Mouse (Mus musculus): Measurements from ENCODE around the gene Tamm41. TPM values are rescaled to one million over a fixed set of nuclear protein-coding genes. Genes with fewer than 3 reads are reported as not detected.

The Tamm41 gene
- polyA plus RNA-seq, 1 experiment from 2014 or later: 70.3 TPM

DNA sequence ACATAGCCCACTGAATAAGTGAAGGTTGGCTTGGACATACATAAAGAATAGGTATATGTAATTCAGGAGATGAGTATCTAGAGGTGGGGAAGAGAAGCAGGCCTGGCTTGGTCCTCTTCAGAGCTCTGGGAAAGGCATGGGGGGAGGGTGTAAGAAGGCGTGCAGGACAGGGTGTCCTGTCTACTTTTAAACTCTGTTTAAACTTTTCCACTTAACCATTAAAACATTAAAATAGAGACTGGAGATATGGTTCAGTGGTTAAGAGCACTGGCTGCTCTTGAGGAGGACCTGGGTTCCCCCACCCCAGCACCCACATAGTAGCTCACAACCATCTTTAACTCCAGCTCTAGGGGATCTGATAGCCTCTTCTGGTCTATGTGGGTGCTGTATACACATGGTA is 64.7 kb downstream of the Tamm41 start:
- Histone ChIP-seq H3K27ac (ENCODE audit: low read depth, low read length) (no peak overlapping the region), H3K9me3 (ENCODE audit: control insufficient read depth, low read length) (peaks cover 2% of the 10 kb centered on the region; the same call in 1 of the 2 replicates), H3K4me3 (ENCODE audit: low read depth, low read length) (no peak overlapping the region), H3K36me3 (ENCODE audit: control insufficient read depth, insufficient read depth, low read length) (no peaks in the 10 kb centered on the region), H3K27me3 (replicated peaks; ENCODE audit: control insufficient read depth, insufficient read depth, low read length) (peaks cover 32% of the 10 kb centered on the region), H3K4me2 (no peak overlapping the region), H3K9ac (ENCODE audit: low read depth, low read length) (no peak overlapping the region), H3K4me1 (replicated peaks; ENCODE audit: control insufficient read depth, insufficient read depth, low read length) (peaks cover 10% of the 10 kb centered on the region)
- DNase-seq (ENCODE audit: low spot score): no peak
- 69% methylated on average over 1 of the region's 1 CpGs for WGBS
- no peak for ATAC-seq (replicated peaks; ENCODE audit: low FRiP score)

DNA sequence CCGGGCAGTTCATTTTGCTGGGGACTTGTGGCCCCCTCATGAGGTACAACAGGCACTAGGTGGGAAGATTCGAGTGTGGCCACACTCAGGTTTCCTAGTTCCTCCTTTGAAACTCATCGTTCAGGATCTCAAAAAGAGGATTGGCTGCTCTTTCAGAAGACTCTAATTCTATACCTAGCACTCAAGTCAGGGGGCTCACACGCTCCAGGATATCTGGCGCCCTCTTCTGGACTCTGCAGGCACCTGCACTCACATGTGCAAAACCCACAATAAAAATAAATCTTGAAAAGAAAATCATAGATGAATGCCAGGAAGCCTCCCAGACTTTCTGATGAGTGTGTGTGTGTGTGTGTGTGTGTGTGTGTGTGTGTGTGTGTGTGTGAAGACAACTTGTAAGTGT is 66.8 kb downstream of the Tamm41 start:
- Histone ChIP-seq H3K4me3 (ENCODE audit: low read depth, low read length) (no peak overlapping the region), H3K4me1 (replicated peaks; ENCODE audit: control insufficient read depth, insufficient read depth, low read length) (peaks cover 10% of the 10 kb centered on the region), H3K4me2 (no peak overlapping the region), H3K9ac (ENCODE audit: low read depth, low read length) (no peak overlapping the region), H3K36me3 (ENCODE audit: control insufficient read depth, insufficient read depth, low read length) (no peaks in the 10 kb centered on the region), H3K27ac (ENCODE audit: low read depth, low read length) (no peak overlapping the region), H3K27me3 (replicated peaks; ENCODE audit: control insufficient read depth, insufficient read depth, low read length) (peaks cover 44% of the 10 kb centered on the region), H3K9me3 (ENCODE audit: control insufficient read depth, low read length) (peaks cover 2% of the 10 kb centered on the region; the same call in 1 of the 2 replicates)
- WGBS: 54% methylated on average over 5 of the region's 5 CpGs
- ATAC-seq (replicated peaks; ENCODE audit: low FRiP score) (no peak), DNase-seq (ENCODE audit: low spot score) (no peak)

GRCm38 (mm10) chr6:114970386-114970785 is 67.3 kb downstream of the Tamm41 start:
- Histone ChIP-seq H3K9me3 (ENCODE audit: control insufficient read depth, low read length) (peaks cover 2% of the 10 kb centered on the region; the same call in 1 of the 2 replicates), H3K4me1 (replicated peaks; ENCODE audit: control insufficient read depth, insufficient read depth, low read length) (peaks cover 10% of the 10 kb centered on the region), H3K4me3 (ENCODE audit: low read depth, low read length) (no peak overlapping the region), H3K36me3 (ENCODE audit: control insufficient read depth, insufficient read depth, low read length) (no peaks in the 10 kb centered on the region), H3K9ac (ENCODE audit: low read depth, low read length) (no peak overlapping the region), H3K27me3 (replicated peaks; ENCODE audit: control insufficient read depth, insufficient read depth, low read length) (peaks cover 44% of the 10 kb centered on the region), H3K4me2 (no peak overlapping the region), H3K27ac (ENCODE audit: low read depth, low read length) (no peak overlapping the region)
- WGBS: 25% methylated on average over 6 of the region's 6 CpGs
- no peak for ATAC-seq (replicated peaks; ENCODE audit: low FRiP score)
- no peak for DNase-seq (ENCODE audit: low spot score)

DNA sequence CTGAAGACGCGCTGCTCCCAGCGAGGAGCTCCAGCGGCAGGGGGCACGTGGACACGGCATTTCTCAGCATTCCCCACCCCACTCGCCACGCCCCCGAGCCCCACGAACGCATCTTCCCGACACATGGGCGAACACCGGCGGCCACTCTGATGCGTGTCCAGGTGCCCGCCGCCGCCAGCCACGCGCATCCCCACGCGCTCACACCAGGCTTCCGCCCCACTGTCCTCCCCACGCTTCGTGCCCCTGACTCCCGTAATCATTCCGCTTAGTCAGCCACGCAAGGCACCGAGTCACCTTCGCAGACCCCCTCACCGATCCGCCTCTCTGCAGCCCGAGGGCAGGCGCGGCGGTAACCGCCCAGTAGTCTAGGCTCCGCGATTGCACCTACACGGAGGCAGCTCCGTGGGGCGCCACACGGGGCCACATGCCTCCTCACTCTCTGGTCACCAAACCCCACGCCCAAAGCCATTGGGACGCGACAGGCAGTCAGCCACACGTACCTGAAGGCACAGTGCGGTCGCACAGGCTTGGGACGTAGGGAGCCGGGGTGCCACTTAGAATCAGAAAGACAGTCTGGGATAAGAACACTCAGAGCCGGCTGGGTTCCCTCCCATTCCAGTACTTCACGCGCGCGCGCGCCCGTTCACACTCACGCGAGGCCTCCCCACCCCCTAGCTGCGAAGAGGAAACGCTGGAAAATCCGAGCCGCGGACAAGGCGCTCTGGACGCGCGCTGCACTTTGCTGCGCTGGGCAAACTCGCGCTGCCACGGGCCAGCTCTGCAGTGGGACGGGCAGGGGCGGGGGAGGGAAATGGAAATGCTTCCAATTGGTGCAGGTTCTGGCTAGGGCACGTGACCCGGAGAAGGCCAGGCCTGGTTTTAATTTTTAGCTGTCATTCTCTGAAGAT is 68.2 kb downstream of the Tamm41 start, which contains the start of gene Vgll4:
Gene Vgll4, minus strand, starts transcription at position 782 of the 908 bp plus-strand sequence.
- Histone ChIP-seq H3K9ac (ENCODE audit: low read depth, low read length) (no peak within 1 kb of the TSS), H3K4me1 (replicated peaks; ENCODE audit: control insufficient read depth, insufficient read depth, low read length) (peaks cover 10% of the 10 kb centered on the region), H3K27ac (ENCODE audit: low read depth, low read length) (no peak within 1 kb of the TSS), H3K9me3 (ENCODE audit: control insufficient read depth, low read length) (peaks cover 2% of the 10 kb centered on the region; the same call in 1 of the 2 replicates), H3K4me3 (ENCODE audit: low read depth, low read length) (peak within 1 kb of the TSS; percentile 65), H3K4me2 (peak within 1 kb of the TSS; percentile 100), H3K36me3 (ENCODE audit: control insufficient read depth, insufficient read depth, low read length) (no peaks in the 10 kb centered on the region), H3K27me3 (replicated peaks; ENCODE audit: control insufficient read depth, insufficient read depth, low read length) (peaks cover 48% of the 10 kb centered on the region)
- WGBS: 1% methylated on average over 79 of the region's 79 CpGs
- peak; percentile 61 for DNase-seq (ENCODE audit: low spot score)
- ATAC-seq (replicated peaks; ENCODE audit: low FRiP score): peak; percentile 59

DNA sequence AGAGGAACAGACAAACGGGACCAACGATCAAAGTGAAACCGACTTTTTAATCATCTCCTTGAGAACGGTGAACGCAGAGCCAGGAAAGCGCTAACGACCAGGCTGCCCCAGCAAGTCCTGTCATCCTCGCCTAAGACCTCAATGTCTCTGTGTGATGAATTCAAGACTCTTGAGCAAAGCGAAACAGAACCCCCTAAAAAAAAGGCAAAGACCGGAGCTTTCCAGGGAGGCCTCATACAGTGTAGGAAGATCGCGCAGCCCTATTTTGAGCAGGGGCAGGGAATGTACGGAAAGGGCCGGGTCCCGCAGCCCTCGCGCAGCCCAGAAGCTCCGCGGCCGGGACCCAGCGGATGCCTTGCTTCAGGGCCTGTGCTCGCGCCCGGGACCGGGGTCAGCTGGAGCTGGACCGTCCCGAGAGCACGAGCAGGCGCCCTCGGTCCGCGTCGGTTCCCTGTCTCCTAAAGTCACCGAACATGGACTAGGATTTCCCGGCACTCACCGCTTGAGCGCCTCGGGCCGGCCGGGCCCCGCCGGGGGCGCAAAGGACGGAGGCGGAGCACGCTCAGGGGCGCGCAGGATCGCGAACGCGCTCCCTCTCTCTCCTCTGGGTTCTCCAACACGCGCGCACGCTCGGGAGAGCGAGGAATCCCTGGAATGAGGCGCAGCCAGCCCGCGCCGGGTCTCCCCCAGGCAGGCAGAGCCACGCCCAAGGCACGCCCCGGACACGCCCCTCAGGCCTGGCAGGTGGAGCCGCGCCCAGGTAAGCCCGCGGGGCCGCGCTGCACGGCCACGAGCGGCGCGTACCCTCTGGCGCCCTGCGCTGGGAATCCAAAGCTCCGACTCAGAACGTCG is 69.1 kb downstream of the Tamm41 start:
- Histone ChIP-seq H3K4me2 (peak overlapping the region; percentile 100), H3K4me1 (replicated peaks; ENCODE audit: control insufficient read depth, insufficient read depth, low read length) (peaks cover 10% of the 10 kb centered on the region), H3K36me3 (ENCODE audit: control insufficient read depth, insufficient read depth, low read length) (no peaks in the 10 kb centered on the region), H3K9me3 (ENCODE audit: control insufficient read depth, low read length) (peaks cover 2% of the 10 kb centered on the region; the same call in 1 of the 2 replicates), H3K4me3 (ENCODE audit: low read depth, low read length) (peak overlapping the region; percentile 65), H3K27me3 (replicated peaks; ENCODE audit: control insufficient read depth, insufficient read depth, low read length) (peaks cover 48% of the 10 kb centered on the region), H3K9ac (ENCODE audit: low read depth, low read length) (0 out of 2 replicates have a peak overlapping the region, but pooled peaks have one; percentile 41), H3K27ac (ENCODE audit: low read depth, low read length) (no peak overlapping the region)
- WGBS: under 1% methylated on average over 82 of the region's 82 CpGs
- peak; percentile 57 for ATAC-seq (replicated peaks; ENCODE audit: low FRiP score)
- peak; percentile 59 for DNase-seq (ENCODE audit: low spot score)

GRCm38 (mm10) chr6:114967623-114968022 is 70.1 kb downstream of the Tamm41 start:
- H3K9me3 ChIP-seq (ENCODE audit: control insufficient read depth, low read length): peaks cover 2% of the 10 kb centered on the region; the same call in 1 of the 2 replicates
- no peak overlapping the region for H3K27ac ChIP-seq (ENCODE audit: low read depth, low read length)
- H3K27me3 ChIP-seq (replicated peaks; ENCODE audit: control insufficient read depth, insufficient read depth, low read length): peaks cover 48% of the 10 kb centered on the region
- no peak overlapping the region for H3K9ac ChIP-seq (ENCODE audit: low read depth, low read length)
- WGBS: 51% methylated on average over 12 of the region's 12 CpGs
- ATAC-seq (replicated peaks; ENCODE audit: low FRiP score) (no peak), DNase-seq (ENCODE audit: low spot score) (no peak)
- no peaks in the 10 kb centered on the region for H3K36me3 ChIP-seq (ENCODE audit: control insufficient read depth, insufficient read depth, low read length)
- H3K4me1 ChIP-seq (replicated peaks; ENCODE audit: control insufficient read depth, insufficient read depth, low read length): peaks cover 10% of the 10 kb centered on the region
- H3K4me3 ChIP-seq (ENCODE audit: low read depth, low read length): peak overlapping the region; percentile 65; the same call in 1 of the 2 replicates
- no peak overlapping the region; the same call in 1 of the 2 replicates for H3K4me2 ChIP-seq

- Histone ChIP-seq H3K9ac (ENCODE audit: low read depth, low read length) (no peak overlapping the region), H3K9me3 (ENCODE audit: control insufficient read depth, low read length) (peaks cover 2% of the 10 kb centered on the region; the same call in 1 of the 2 replicates), H3K27ac (ENCODE audit: low read depth, low read length) (no peak overlapping the region), H3K4me3 (ENCODE audit: low read depth, low read length) (no peak overlapping the region), H3K4me1 (replicated peaks; ENCODE audit: control insufficient read depth, insufficient read depth, low read length) (peaks cover 10% of the 10 kb centered on the region), H3K27me3 (replicated peaks; ENCODE audit: control insufficient read depth, insufficient read depth, low read length) (peaks cover 45% of the 10 kb centered on the region), H3K4me2 (no peak overlapping the region), H3K36me3 (ENCODE audit: control insufficient read depth, insufficient read depth, low read length) (no peaks in the 10 kb centered on the region)
- ATAC-seq (replicated peaks; ENCODE audit: low FRiP score) (no peak), DNase-seq (ENCODE audit: low spot score) (no peak)
- 59% methylated on average over 2 of the region's 2 CpGs for WGBS
Measured at GRCm38 (mm10) chr6:114966396-114967154, 71.1 kb downstream of the Tamm41 start.

DNA sequence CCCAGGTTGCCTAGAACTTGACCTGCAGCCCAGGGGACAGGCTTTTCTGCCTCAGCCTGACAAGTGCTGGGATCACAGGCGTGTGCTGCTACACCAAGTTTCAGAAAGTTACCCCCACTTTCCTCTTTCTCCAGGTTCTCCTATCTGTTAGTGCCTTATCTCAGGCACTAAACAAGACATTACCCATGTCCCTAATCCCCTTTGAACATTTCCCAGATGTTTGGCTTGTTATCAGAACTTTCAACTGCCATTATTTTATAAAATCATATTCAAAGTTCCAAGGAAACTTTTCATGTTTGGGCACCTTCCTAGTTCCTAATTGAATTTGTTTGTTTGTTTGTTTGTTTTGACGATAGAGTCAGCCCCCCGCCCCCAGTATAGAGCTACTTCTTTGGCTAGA is 71.9 kb downstream of the Tamm41 start:
- Histone ChIP-seq H3K4me1 (replicated peaks; ENCODE audit: control insufficient read depth, insufficient read depth, low read length) (peaks cover 10% of the 10 kb centered on the region), H3K27ac (ENCODE audit: low read depth, low read length) (no peak overlapping the region), H3K9ac (ENCODE audit: low read depth, low read length) (no peak overlapping the region), H3K4me3 (ENCODE audit: low read depth, low read length) (no peak overlapping the region), H3K36me3 (ENCODE audit: control insufficient read depth, insufficient read depth, low read length) (no peaks in the 10 kb centered on the region), H3K9me3 (ENCODE audit: control insufficient read depth, low read length) (peaks cover 1% of the 10 kb centered on the region; the same call in 1 of the 2 replicates), H3K4me2 (no peak overlapping the region), H3K27me3 (replicated peaks; ENCODE audit: control insufficient read depth, insufficient read depth, low read length) (peaks cover 44% of the 10 kb centered on the region)
- ATAC-seq (replicated peaks; ENCODE audit: low FRiP score) (no peak), DNase-seq (ENCODE audit: low spot score) (no peak)
- 64% methylated on average over 3 of the region's 3 CpGs for WGBS

All from liver, embryonic 11.5 days (tissue).